16 mouse cellular contexts compared by ENCODE assay signal in the genomic region with DNA sequence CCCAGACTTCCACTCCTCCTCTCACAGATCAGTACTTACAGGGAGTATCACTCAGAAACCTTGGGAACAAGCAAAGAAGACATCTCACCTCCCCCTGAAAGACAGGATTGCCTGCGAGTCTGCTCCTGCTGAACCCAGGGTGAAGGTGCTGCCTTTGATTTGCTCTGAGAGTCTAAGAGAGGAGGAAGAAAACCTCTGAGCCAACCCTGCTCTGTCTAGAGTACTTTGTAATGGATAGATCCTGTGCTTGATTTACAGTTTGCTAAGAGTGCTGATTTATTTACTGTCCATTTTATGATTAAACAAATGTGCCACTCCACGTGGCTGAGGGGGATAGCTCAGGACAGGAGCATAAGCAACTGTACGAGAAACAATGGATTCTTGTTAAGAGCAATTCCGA. TPM values are rescaled to one million over a fixed set of nuclear protein-coding genes. Genes with fewer than 3 reads are reported as not detected.
DNase-seq lines count a peak whose midpoint lies in the region; ATAC-seq and TF ChIP-seq lines count a peak whose summit lies in the region.
"Had no signal": no experiment of that assay in that cellular context is flagged by ENCODE, and none has a peak within 500 bp of the region (broad histone marks: within the 10 kb centered on the region; RNA-seq: fewer than 3 reads in every experiment).

No protein-coding gene starts in this region.

- no peak for ATAC-seq in embryonic facial prominence, embryonic 12.5 days (ENCODE audit: insufficient number of reproducible peaks, insufficient read depth, low FRiP score, low TSS enrichment)
- ATAC-seq in kidney, postnatal 0 days (replicated peaks; ENCODE audit: low FRiP score, low read depth) = 0 out of 2 replicates have a peak, but pooled peaks have one; percentile 38

- TF ChIP-seq CTCF in kidney, postnatal 0 days (IDR thresholded peaks at IDR 0.05; ENCODE audit: low read depth) = no peak
- no peak for TF ChIP-seq CTCF in small intestine, adult 2 months (IDR thresholded peaks at IDR 0.05; ENCODE audit: extremely low read depth, insufficient read length, insufficient replicate concordance, low read depth, low read length)
- no peak for TF ChIP-seq CTCF in layer of hippocampus, adult 2 months (conservative IDR thresholded peaks at IDR 0.05)

- no peak overlapping the region for H3K9ac ChIP-seq in embryonic facial prominence, embryonic 12.5 days
- H3K9ac ChIP-seq in kidney, postnatal 0 days (ENCODE audit: low read depth, low read length) = peak overlapping the region; percentile 37; the same call in 1 of the 2 replicates
- H3K9ac ChIP-seq: hindbrain, embryonic 14.5 days; liver, embryonic 14.5 days had no signal

- no peak for TF ChIP-seq POLR2A in small intestine, adult 2 months (IDR thresholded peaks at IDR 0.05; ENCODE audit: low read depth, low read length)

- 43% methylated on average over 4 of the region's 4 CpGs for WGBS in embryonic facial prominence, embryonic 12.5 days
- WGBS in embryonic facial prominence, embryonic 10.5 days = 61% methylated on average over 4 of the region's 4 CpGs
- WGBS in kidney, postnatal 0 days = 21% methylated on average over 4 of the region's 4 CpGs
- WGBS in small intestine, adult 2 months = 12% methylated on average over 4 of the region's 4 CpGs

- H3K4me1 ChIP-seq in embryonic facial prominence, embryonic 12.5 days = no peaks in the 10 kb centered on the region
- 0 out of 2 replicates have a peak, but pooled peaks cover 7% of the 10 kb centered on the region for H3K4me1 ChIP-seq in embryonic facial prominence, embryonic 10.5 days
- H3K4me1 ChIP-seq in kidney, postnatal 0 days (replicated peaks; ENCODE audit: insufficient read depth, low read length) = peaks cover 8% of the 10 kb centered on the region; the same call in 1 of the 2 replicates
- no peaks in the 10 kb centered on the region; the same call in 1 of the 2 replicates for H3K4me1 ChIP-seq in small intestine, adult 2 months (ENCODE audit: control insufficient read depth, insufficient read depth, insufficient read length, low read length)

- H3K36me3 ChIP-seq in embryonic facial prominence, embryonic 12.5 days = no peaks in the 10 kb centered on the region
- no peaks in the 10 kb centered on the region for H3K36me3 ChIP-seq in embryonic facial prominence, embryonic 10.5 days (replicated peaks)
- no peaks in the 10 kb centered on the region for H3K36me3 ChIP-seq in kidney, postnatal 0 days (ENCODE audit: insufficient read depth, low read length)
- no peaks in the 10 kb centered on the region for H3K36me3 ChIP-seq in small intestine, adult 2 months (ENCODE audit: control insufficient read depth, insufficient read depth, low read length)

- DNase-seq in embryonic facial prominence, embryonic 10.5 days (ENCODE audit: low spot score) = no peak
- DNase-seq in kidney, postnatal 0 days (ENCODE audit: low spot score) = peak; percentile 40
- no peak for DNase-seq in kidney, adult 9 months
- peak; percentile 32 for DNase-seq in forelimb bud, embryonic 11.5 days (ENCODE audit: low read depth, low spot score)
- no peak for DNase-seq in layer of hippocampus, adult 2 months (ENCODE audit: low spot score in 2 of 2)
- DNase-seq in urinary bladder, adult 18-20 months (ENCODE audit: low spot score in 2 of 2) = no peak
- DNase-seq: adrenal gland, postnatal 14 days; cerebellum, postnatal 25 days had no signal

- H3K27me3 ChIP-seq in embryonic facial prominence, embryonic 12.5 days = no peaks in the 10 kb centered on the region
- H3K27me3 ChIP-seq in embryonic facial prominence, embryonic 10.5 days (replicated peaks; ENCODE audit: low read depth, poor library complexity, severe bottlenecking) = no peaks in the 10 kb centered on the region
- H3K27me3 ChIP-seq in kidney, postnatal 0 days (ENCODE audit: insufficient read depth, low read length) = no peaks in the 10 kb centered on the region
- H3K27me3 ChIP-seq in small intestine, adult 2 months (ENCODE audit: control insufficient read depth, insufficient read depth, low read length) = no peaks in the 10 kb centered on the region

- no peaks in the 10 kb centered on the region for H3K9me3 ChIP-seq in embryonic facial prominence, embryonic 12.5 days
- H3K9me3 ChIP-seq in embryonic facial prominence, embryonic 10.5 days = no peaks in the 10 kb centered on the region
- H3K9me3 ChIP-seq in kidney, postnatal 0 days (replicated peaks; ENCODE audit: low read length) = no peaks in the 10 kb centered on the region

- no peak overlapping the region for H3K4me2 ChIP-seq in embryonic facial prominence, embryonic 12.5 days (replicated peaks)
- H3K4me2 ChIP-seq in kidney, postnatal 0 days (ENCODE audit: low read length) = peak overlapping the region; percentile 0; the same call in 1 of the 2 replicates
- H3K4me2 ChIP-seq: hindbrain, embryonic 14.5 days had no signal

- H3K4me3 ChIP-seq in embryonic facial prominence, embryonic 12.5 days = no peak overlapping the region
- no peak overlapping the region for H3K4me3 ChIP-seq in embryonic facial prominence, embryonic 10.5 days
- H3K4me3 ChIP-seq in kidney, postnatal 0 days (replicated peaks; ENCODE audit: low read depth, low read length) = no peak overlapping the region
- no peak overlapping the region for H3K4me3 ChIP-seq in small intestine, adult 2 months (ENCODE audit: low read depth, low read length)
- no peak overlapping the region for H3K4me3 ChIP-seq in layer of hippocampus, adult 2 months
- H3K4me3 ChIP-seq: erythroblast, embryonic 14.5 days; left cerebral cortex, adult 2 months had no signal

- H3K27ac ChIP-seq in embryonic facial prominence, embryonic 12.5 days = 0 out of 2 replicates have a peak overlapping the region, but pooled peaks have one; percentile 30
- no peak overlapping the region for H3K27ac ChIP-seq in embryonic facial prominence, embryonic 10.5 days (replicated peaks)
- H3K27ac ChIP-seq in kidney, postnatal 0 days = 0 out of 2 replicates have a peak overlapping the region, but pooled peaks have one; percentile 19
- H3K27ac ChIP-seq in small intestine, adult 2 months (ENCODE audit: insufficient read depth, low read depth, low read length) = peak overlapping the region; percentile 13
- H3K27ac ChIP-seq in layer of hippocampus, adult 2 months = no peak overlapping the region
- H3K27ac ChIP-seq: hindbrain, embryonic 14.5 days; left cerebral cortex, adult 2 months; liver, embryonic 14.5 days had no signal

RNA-seq across cellular contexts. Expression of gene C1qtnf7, which starts 35.1 kb away (rescaled TPM):
- polyA plus RNA-seq in embryonic facial prominence, embryonic 12.5 days (2016; fragmentation: Nextera tagmentation; extraction: Ambion mirVana) = 8.6 and 10.3 TPM in 2 replicates
- 0.52 and 1.1 TPM in 2 replicates for polyA plus RNA-seq in embryonic facial prominence, embryonic 10.5 days (2016; fragmentation: Nextera tagmentation; extraction: Ambion mirVana)
- polyA plus RNA-seq in kidney, postnatal 0 days (2015; fragmentation: Nextera tagmentation; extraction: Ambion mirVana) = 14.8 and 15.6 TPM in 2 replicates
- 0.37 and 0.58 TPM in 2 replicates for polyA plus RNA-seq in small intestine, adult 2 months (2012; rRNA removed)
- 1 to 10 TPM; 1.1 to 1.2 TPM for total RNA-seq in layer of hippocampus, adult 2 months (2021)
- total RNA-seq: granulocyte monocyte progenitor cell, adult 5-6 weeks; megakaryocyte-erythroid progenitor cell, adult 5-6 weeks had no signal
- polyA plus RNA-seq: erythroblast, embryonic 14.5 days had no signal

Comparison
In these comparisons a context has a peak if more than half of its experiments do, and no peak if none do; other contexts are left out.
1. H3K27ac ChIP-seq: peak in embryonic facial prominence, embryonic 12.5 days (single experiment), kidney, postnatal 0 days (single experiment) and small intestine, adult 2 months (single experiment); none in embryonic facial prominence, embryonic 10.5 days (single experiment) and layer of hippocampus, adult 2 months (single experiment).
2. DNase-seq: peak in kidney, postnatal 0 days (single experiment) and forelimb bud, embryonic 11.5 days (single experiment); none in embryonic facial prominence, embryonic 10.5 days (single experiment), kidney, adult 9 months (single experiment), layer of hippocampus, adult 2 months (0 of 2) and urinary bladder, adult 18-20 months (0 of 2).